Mouse (Mus musculus) skeletal muscle tissue, adult 2 months (tissue): ENCODE measurements around the gene Hoxc5.

Source experiments
- DNase-seq: peaks from one replicate; pipeline ENCODE4 v3.0.0-alpha.2; 2012; ENCODE audit warnings: low read depth, low spot score

Gene Hoxc5

GRCm38 (mm10) chr15:102990461-102991397 is 23.5 kb downstream of the Hoxc5 start, which contains the start of gene Hoxc8:
Gene Hoxc8 (plus strand): TSS chr15:102990607.
- no peak for DNase-seq

GRCm38 (mm10) chr15:102991782-102992181 is 24.5 kb downstream of the Hoxc5 start:
- DNase-seq, result no peak

GRCm38 (mm10) chr15:102992206-102992605 is 25.0 kb downstream of the Hoxc5 start:
- no peak for DNase-seq

GRCm38 (mm10) chr15:102992863-102993262 is 25.6 kb downstream of the Hoxc5 start:
- no peak for DNase-seq

- DNase-seq, result no peak
Measured at GRCm38 (mm10) chr15:102996548-102996947, 29.3 kb downstream of the Hoxc5 start.

- no peak for DNase-seq
Measured at GRCm38 (mm10) chr15:102997431-102997830, 30.2 kb downstream of the Hoxc5 start.

GRCm38 (mm10) chr15:102997939-102998355 is 30.7 kb downstream of the Hoxc5 start, which contains the start of gene Hoxc6:
Gene Hoxc6 (plus strand): TSS chr15:102998257.
- DNase-seq, result no peak

- DNase-seq, result no peak
Measured at GRCm38 (mm10) chr15:102998608-102999182, 31.5 kb downstream of the Hoxc5 start.

GRCm38 (mm10) chr15:102999183-102999831 is 32.1 kb downstream of the Hoxc5 start:
- DNase-seq, result peak; percentile 95

GRCm38 (mm10) chr15:102999955-103000354 is 32.7 kb downstream of the Hoxc5 start:
- peak; percentile 65 for DNase-seq

GRCm38 (mm10) chr15:103000501-103000901 is 33.3 kb downstream of the Hoxc5 start:
- no peak for DNase-seq

GRCm38 (mm10) chr15:103001370-103001769 is 34.1 kb downstream of the Hoxc5 start:
- DNase-seq, result peak; percentile 71

GRCm38 (mm10) chr15:103002156-103002555 is 34.9 kb downstream of the Hoxc5 start:
- no peak for DNase-seq

- DNase-seq, result no peak
Measured at GRCm38 (mm10) chr15:103002821-103003448, 35.7 kb downstream of the Hoxc5 start.

- DNase-seq, result no peak
Measured at GRCm38 (mm10) chr15:103005308-103005707, 38.1 kb downstream of the Hoxc5 start.

- DNase-seq, result no peak
Measured at GRCm38 (mm10) chr15:103005797-103006196, 38.6 kb downstream of the Hoxc5 start.

GRCm38 (mm10) chr15:103006326-103006725 is 39.1 kb downstream of the Hoxc5 start:
- no peak for DNase-seq

GRCm38 (mm10) chr15:103009265-103010111 is 42.2 kb downstream of the Hoxc5 start:
- no peak for DNase-seq

- no peak for DNase-seq
Measured at GRCm38 (mm10) chr15:103010112-103010846, 43.0 kb downstream of the Hoxc5 start.
